Mouse (Mus musculus) ES-E14 (cell line): ENCODE measurements around the gene Mctp1. TPM values are rescaled to one million over a fixed set of nuclear protein-coding genes. Genes with fewer than 3 reads are reported as not detected.

Experiments
- DNase-seq: peaks from one replicate; pipeline ENCODE4 v3.0.0-alpha.2; 2013; ENCODE audit warnings: low read depth, low spot score
- H3K27ac ChIP-seq: 2 replicates; pipeline ENCODE4 v1.5.1; 2012; ENCODE audit warnings: low read depth, mild to moderate bottlenecking, low read length, moderate library complexity, mixed read lengths; ENCODE audit not compliant: poor library complexity, insufficient read depth, severe bottlenecking
- H3K36me3 ChIP-seq: 2 replicates; pipeline ENCODE4 v1.6.1; 2012; ENCODE audit warnings: mild to moderate bottlenecking, low read length, moderate library complexity, mixed read lengths; ENCODE audit not compliant: control insufficient read depth, poor library complexity, insufficient read depth, severe bottlenecking
- H3K4me1 ChIP-seq, 2 experiments: fragments of 150-350 bp in 1 of 2; sonication (generic) in 1 of 2; 2 replicates each; pipeline ENCODE4 v1.6.1; 2012; ENCODE audit warnings: low read length in 2 of 2, mild to moderate bottlenecking in 1 of 2, mixed read lengths in 1 of 2; ENCODE audit not compliant: control insufficient read depth in 2 of 2, insufficient read depth in 2 of 2, poor library complexity in 1 of 2
- H3K4me3 ChIP-seq, 2 experiments: fragments of 150-350 bp in 1 of 2; sonication (generic) in 1 of 2; 2 replicates each; pipeline ENCODE4 v1.5.1; 2012; ENCODE audit warnings: low read length in 2 of 2, low read depth in 1 of 2, mild to moderate bottlenecking in 1 of 2, mixed read lengths in 1 of 2; ENCODE audit not compliant: insufficient read depth in 1 of 2, poor library complexity in 1 of 2, severe bottlenecking in 1 of 2
- H3K9ac ChIP-seq: 2 replicates; pipeline ENCODE4 v1.6.1; 2012; ENCODE audit warnings: low read depth, mild to moderate bottlenecking, low read length, mixed read lengths; ENCODE audit not compliant: poor library complexity, insufficient read depth, severe bottlenecking
- H3K9me3 ChIP-seq: fragments of 150-350 bp; sonication (generic); 2 replicates; pipeline ENCODE4 v1.6.1; 2012; ENCODE audit warnings: low read depth, mild to moderate bottlenecking, low read length; ENCODE audit not compliant: control insufficient read depth, insufficient read depth
- CHD2 ChIP-seq: IDR thresholded peaks from 2 replicates; pipeline ENCODE4 v1.6.1; 2014; ENCODE audit warnings: mild to moderate bottlenecking, low read depth, low read length, inconsistent platforms
- HCFC1 ChIP-seq: IDR thresholded peaks from 2 replicates; pipeline ENCODE4 v1.6.1; 2012; ENCODE audit warnings: low read length, inconsistent platforms, borderline replicate concordance; ENCODE audit not compliant: insufficient read depth
- MAFK ChIP-seq: IDR thresholded peaks from 2 replicates; pipeline ENCODE4 v1.6.1; 2014; ENCODE audit warnings: mild to moderate bottlenecking, low read depth, low read length, inconsistent platforms; ENCODE audit not compliant: insufficient read depth
- ZC3H11A ChIP-seq: IDR thresholded peaks from 2 replicates; pipeline ENCODE4 v1.6.1; 2012; ENCODE audit warnings: low read depth, mild to moderate bottlenecking, inconsistent platforms, low read length, borderline replicate concordance
- ZNF384 ChIP-seq: IDR thresholded peaks from 2 replicates; pipeline ENCODE4 v1.6.1; 2012; ENCODE audit warnings: low read depth, low read length, inconsistent platforms
- in situ Hi-C, 2 experiments: fragments of 600-800 bp; cut with MboI; formaldehyde crosslinking; loops; one replicate each; pipeline ENCODE4 v1.15.1; 2025; ENCODE audit warnings: low sequenced_read_pairs in 2 of 2, inconsistent platforms in 1 of 2; ENCODE audit not compliant: unreplicated experiment in 2 of 2
- total RNA-seq: library from RNA; depleted of rRNA; stranded (reverse); fragments of 300-350 nt; gene quantifications from 2 replicates; pipeline ENCODE4 v1.2.3, GENCODE M21; 2012

Mctp1 gene
- total RNA-seq, 1 experiment = 0.80 TPM

DNA sequence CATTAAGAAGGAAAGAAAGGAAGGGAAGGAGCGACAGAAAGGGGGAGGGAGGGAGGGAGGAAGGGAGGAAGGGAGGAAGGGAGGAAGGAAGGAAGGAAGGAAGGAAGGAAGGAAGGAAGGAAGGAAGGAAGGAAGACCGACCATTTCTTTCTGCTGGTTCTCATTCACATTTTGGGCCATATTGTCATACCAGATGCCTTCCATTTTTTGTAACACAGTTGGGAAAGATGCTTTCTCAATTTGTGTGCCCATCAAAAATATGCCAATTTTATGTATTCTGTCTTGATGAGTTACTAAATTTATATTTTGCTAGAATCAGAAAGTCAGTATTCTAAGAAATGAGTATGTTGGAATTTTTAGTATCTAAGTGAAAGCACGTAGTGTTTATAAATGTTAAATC is 4.3 kb downstream of the Mctp1 start:
- no peak for DNase-seq
- in situ Hi-C loops = no loop called here
- Histone ChIP-seq H3K27ac (no peak overlapping the region), H3K4me1 (no peaks in the 10 kb centered on the region), H3K4me3 (no peak overlapping the region), H3K9ac (no peak overlapping the region), H3K9me3 (no peaks in the 10 kb centered on the region), H3K36me3 (no peaks in the 10 kb centered on the region)
- TF ChIP-seq ZNF384 (no peak), MAFK (no peak), ZC3H11A (no peak), HCFC1 (no peak), CHD2 (no peak)

DNA sequence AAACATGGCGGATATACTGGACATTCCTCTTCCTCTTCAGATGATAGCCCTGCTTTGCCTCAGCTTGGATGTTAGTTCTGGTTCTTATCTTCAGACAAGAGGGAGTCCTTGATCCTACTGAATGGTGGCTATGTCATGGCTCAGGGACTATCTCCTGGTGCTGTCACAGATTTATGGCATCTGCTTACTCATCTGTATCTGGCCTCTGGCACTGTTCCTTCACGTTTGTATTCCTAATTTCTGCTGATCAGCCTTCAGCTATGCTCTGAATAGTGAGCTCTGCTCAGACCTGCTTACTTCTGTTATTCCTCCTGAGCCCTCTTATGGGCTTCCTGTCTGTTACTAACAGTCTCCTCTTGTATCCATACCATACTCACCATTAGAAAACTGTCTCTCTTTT is 7.6 kb downstream of the Mctp1 start:
- no peak for DNase-seq
- H3K4me3 ChIP-seq = no peak overlapping the region
- H3K9me3 ChIP-seq = no peaks in the 10 kb centered on the region
- TF ChIP-seq CHD2 = no peak
- no peak for TF ChIP-seq MAFK
- TF ChIP-seq ZNF384 = no peak
- TF ChIP-seq HCFC1 = no peak
- no peak for TF ChIP-seq ZC3H11A
- H3K4me1 ChIP-seq = no peaks in the 10 kb centered on the region
- H3K9ac ChIP-seq = no peak overlapping the region
- H3K36me3 ChIP-seq = no peaks in the 10 kb centered on the region
- H3K27ac ChIP-seq = no peak overlapping the region
- in situ Hi-C loops = no loop called here

DNA sequence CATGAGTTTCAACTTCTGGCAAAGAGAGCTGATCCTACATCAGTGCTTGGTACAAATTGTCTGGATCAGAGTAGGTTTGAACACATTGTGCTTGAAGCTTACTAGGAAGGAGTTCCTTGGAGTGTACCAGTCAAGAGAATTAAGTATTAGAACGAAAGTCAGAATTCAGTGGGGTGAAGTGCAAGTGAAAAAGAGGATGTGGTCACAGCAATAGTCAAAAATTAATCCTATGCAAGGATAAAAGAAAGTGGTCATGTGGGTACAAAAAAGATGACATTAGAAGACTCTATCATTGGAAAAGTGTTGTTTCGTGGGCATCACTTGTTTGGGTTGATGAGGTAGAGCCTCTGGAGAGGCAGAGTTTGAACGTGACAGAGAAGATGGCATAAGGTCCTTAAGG is 8.8 kb downstream of the Mctp1 start:
- no peak overlapping the region for H3K9ac ChIP-seq
- H3K4me1 ChIP-seq = no peaks in the 10 kb centered on the region
- in situ Hi-C loops = no loop called here

DNA sequence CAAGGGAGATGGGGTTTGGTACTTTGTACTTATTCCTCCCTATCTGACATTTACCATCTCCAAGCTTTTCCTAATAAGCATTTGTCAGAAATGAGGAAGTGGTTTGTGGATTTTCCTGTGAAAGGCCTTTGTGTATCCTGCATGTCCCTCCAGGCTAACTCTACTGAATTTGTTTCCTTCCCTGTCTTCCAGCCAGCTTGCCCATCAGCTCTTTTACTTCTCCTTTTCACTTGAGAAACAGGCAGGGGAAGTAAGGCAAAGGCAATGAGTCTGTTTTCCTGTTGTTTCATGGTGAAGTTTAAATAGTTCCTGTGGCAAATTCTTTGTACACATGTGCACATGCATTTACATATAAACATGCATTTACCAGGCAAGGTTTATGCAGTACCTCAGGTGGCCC is 11.6 kb downstream of the Mctp1 start:
- Histone ChIP-seq H3K27ac (no peak overlapping the region), H3K36me3 (no peaks in the 10 kb centered on the region), H3K9me3 (no peaks in the 10 kb centered on the region), H3K4me1 (no peaks in the 10 kb centered on the region), H3K4me3 (no peak overlapping the region), H3K9ac (no peak overlapping the region)
- in situ Hi-C loops = no loop called here
- no peak for DNase-seq
- no peak for TF ChIP-seq CHD2
- TF ChIP-seq MAFK = no peak
- TF ChIP-seq HCFC1 = no peak
- no peak for TF ChIP-seq ZNF384
- TF ChIP-seq ZC3H11A = no peak

More for the DNA sequence above, 8.8 kb downstream of the Mctp1 start:
- Histone ChIP-seq H3K4me3 (no peak overlapping the region), H3K9me3 (no peaks in the 10 kb centered on the region), H3K36me3 (no peaks in the 10 kb centered on the region), H3K27ac (no peak overlapping the region)
- DNase-seq = no peak
- TF ChIP-seq ZC3H11A = no peak
- no peak for TF ChIP-seq MAFK
- TF ChIP-seq CHD2 = no peak
- TF ChIP-seq HCFC1 = no peak
- TF ChIP-seq ZNF384 = no peak

DNA sequence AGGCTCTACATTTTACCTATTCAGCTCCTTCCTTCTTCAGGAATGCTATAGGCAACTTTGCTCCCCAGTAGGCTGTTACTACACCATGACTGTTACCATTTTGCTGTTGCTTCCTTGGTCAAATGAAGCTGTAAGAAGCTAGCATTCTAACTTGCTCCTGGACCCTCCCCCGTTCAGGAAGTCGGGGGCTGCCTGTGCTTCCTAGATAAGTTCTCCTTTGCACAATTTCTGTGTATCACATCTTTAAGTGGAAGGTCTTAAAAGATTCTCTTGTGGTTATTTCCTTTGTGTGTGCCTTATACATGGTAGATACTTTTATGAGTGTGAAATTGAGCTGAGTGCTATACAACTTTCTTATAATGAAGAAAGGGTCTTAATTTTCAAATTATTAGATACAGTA is 25.0 kb downstream of the Mctp1 start:
- TF ChIP-seq HCFC1 (no peak), CHD2 (no peak), ZNF384 (no peak)
- H3K4me3 ChIP-seq = no peak overlapping the region
- in situ Hi-C loops = loop anchor here in 1 of 2 experiments (25.0 kb wide), 1 partner anchor 253 kb away; no protein-coding TSS in a partner anchor
- no peak overlapping the region for H3K27ac ChIP-seq
- no peak overlapping the region for H3K9ac ChIP-seq
- no peak for DNase-seq
- H3K4me1 ChIP-seq = no peaks in the 10 kb centered on the region
- no peaks in the 10 kb centered on the region for H3K36me3 ChIP-seq
- no peaks in the 10 kb centered on the region for H3K9me3 ChIP-seq
